Mouse (Mus musculus): ENCODE measurements around the gene Fgd2.
"Not testable (repeated sequence)": the region's sequence is repeated elsewhere in the genome, so short reads cannot be mapped to it uniquely, and the experiment has no call there.

The Fgd2 gene

GRCm38 (mm10) chr17:29336266-29336990 is 24.3 kb upstream of the Fgd2 start:
- no peak for DNase-seq (ENCODE audit: low spot score)

- DNase-seq (ENCODE audit: low spot score): no peak
Observed at GRCm38 (mm10) chr17:29337979-29338823, 22.5 kb upstream of the Fgd2 start.

GRCm38 (mm10) chr17:29339170-29339768 is 21.4 kb upstream of the Fgd2 start:
- no peak for DNase-seq (ENCODE audit: low spot score)

GRCm38 (mm10) chr17:29340406-29341261 is 20.1 kb upstream of the Fgd2 start:
- no peak for DNase-seq (ENCODE audit: low spot score)

- DNase-seq (ENCODE audit: low spot score): peak; percentile 51
Observed at GRCm38 (mm10) chr17:29341591-29342003, 19.1 kb upstream of the Fgd2 start.

GRCm38 (mm10) chr17:29342010-29342910 is 18.5 kb upstream of the Fgd2 start:
- DNase-seq (ENCODE audit: low spot score): peak; percentile 47

- DNase-seq (ENCODE audit: low spot score): no peak
Observed at GRCm38 (mm10) chr17:29343241-29343640, 17.5 kb upstream of the Fgd2 start.

- DNase-seq (ENCODE audit: low spot score): no peak
Observed at GRCm38 (mm10) chr17:29345272-29345671, 15.4 kb upstream of the Fgd2 start.

GRCm38 (mm10) chr17:29346496-29347125 is 14.1 kb upstream of the Fgd2 start:
- peak; percentile 52 for DNase-seq (ENCODE audit: low spot score)

GRCm38 (mm10) chr17:29347126-29347644 is 13.5 kb upstream of the Fgd2 start:
- DNase-seq (ENCODE audit: low spot score): no peak

GRCm38 (mm10) chr17:29347645-29348256 is 13.0 kb upstream of the Fgd2 start, which contains the start of gene Mtch1:
Mtch1 (minus strand) TSS chr17:29347934.
- DNase-seq (ENCODE audit: low spot score): peak; percentile 100

- no peak for DNase-seq (ENCODE audit: low spot score)
Observed at GRCm38 (mm10) chr17:29348996-29349395, 11.7 kb upstream of the Fgd2 start.

- DNase-seq (ENCODE audit: low spot score): not testable (repeated sequence)
Observed at GRCm38 (mm10) chr17:29351056-29351455, 9.7 kb upstream of the Fgd2 start.

- peak; percentile 65 for DNase-seq (ENCODE audit: low spot score)
Observed at GRCm38 (mm10) chr17:29355461-29355840, 5.3 kb upstream of the Fgd2 start.

- DNase-seq (ENCODE audit: low spot score): no peak
Observed at GRCm38 (mm10) chr17:29355841-29356478, 4.8 kb upstream of the Fgd2 start.

GRCm38 (mm10) chr17:29356479-29356856 is 4.2 kb upstream of the Fgd2 start:
- DNase-seq (ENCODE audit: low spot score): peak; percentile 90

- no peak for DNase-seq (ENCODE audit: low spot score)
Observed at GRCm38 (mm10) chr17:29356882-29357281, 3.8 kb upstream of the Fgd2 start.

- no peak for DNase-seq (ENCODE audit: low spot score)
Observed at GRCm38 (mm10) chr17:29358928-29359327, 1.8 kb upstream of the Fgd2 start.

All from embryo, embryonic 10 days (tissue).